Mouse (Mus musculus) left cerebral cortex, postnatal 36 days (tissue): ENCODE measurements around the gene Vmn1r174. TPM values are rescaled to one million over a fixed set of nuclear protein-coding genes. Genes with fewer than 3 reads are reported as not detected.
"Not testable (repeated sequence)": the region's sequence is repeated elsewhere in the genome, so short reads cannot be mapped to it uniquely, and the experiment has no call there.

Experiments used
- DNase-seq, 2 experiments: peaks; one replicate each; pipeline ENCODE4 v3.0.0; 2021 to 2022; ENCODE audit warnings: low spot score in 2 of 2, mixed read lengths in 1 of 2
- intact Hi-C: fragments of 180-260 bp; cut with DNase I; formaldehyde crosslinking; loops from one replicate; pipeline ENCODE4 v1.15.1; 2025
- total RNA-seq, 2 experiments: library from RNA; stranded (reverse); gene quantifications; 2 replicates each; pipeline ENCODE4 v1.2.3; 2021

Vmn1r174 gene
- total RNA-seq = not detected

DNA sequence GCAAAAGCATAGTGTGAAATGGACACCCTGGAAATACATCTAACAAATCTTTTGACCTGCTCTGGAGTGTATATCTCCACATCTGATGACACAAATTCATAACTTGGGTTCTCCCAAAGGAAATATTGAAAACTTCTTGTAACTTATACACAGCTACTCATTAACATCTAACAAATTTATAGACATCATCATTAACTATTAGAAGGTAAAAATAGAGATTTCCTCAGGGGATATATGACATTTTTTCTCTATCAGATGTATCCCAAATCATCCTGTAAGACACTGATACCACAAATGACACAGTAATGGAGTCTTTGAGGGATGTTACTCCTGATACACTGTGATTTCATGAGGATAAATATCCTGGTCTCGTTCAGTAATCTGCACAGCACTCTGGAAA, at the start of gene Vmn1r174:
Gene Vmn1r174 (plus strand): TSS at position 301 of the 400 bp plus-strand sequence.
- intact Hi-C loops, DNase-seq: not testable (repeated sequence)

DNA sequence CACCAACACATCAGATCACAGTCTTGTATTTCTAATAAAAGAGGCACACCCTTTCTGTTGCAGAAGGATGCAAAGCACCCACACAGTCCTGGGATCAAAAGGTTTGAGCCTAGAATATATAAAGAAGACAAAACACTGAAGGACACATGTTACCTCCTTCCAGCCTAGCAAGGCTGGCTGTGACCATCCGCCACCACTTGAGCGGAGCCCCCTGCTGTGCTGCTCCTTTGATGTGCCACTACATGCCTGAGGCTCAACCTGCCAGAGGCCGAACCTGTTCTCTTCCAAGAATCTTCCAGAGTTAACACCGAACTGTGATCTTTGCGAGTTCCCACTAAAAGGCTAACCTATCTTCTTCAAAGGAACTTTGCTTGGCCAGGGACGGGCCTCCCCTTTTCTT, 32.5 kb downstream of the Vmn1r174 start:
- intact Hi-C loops = no loop called here
- DNase-seq = no peak

DNA sequence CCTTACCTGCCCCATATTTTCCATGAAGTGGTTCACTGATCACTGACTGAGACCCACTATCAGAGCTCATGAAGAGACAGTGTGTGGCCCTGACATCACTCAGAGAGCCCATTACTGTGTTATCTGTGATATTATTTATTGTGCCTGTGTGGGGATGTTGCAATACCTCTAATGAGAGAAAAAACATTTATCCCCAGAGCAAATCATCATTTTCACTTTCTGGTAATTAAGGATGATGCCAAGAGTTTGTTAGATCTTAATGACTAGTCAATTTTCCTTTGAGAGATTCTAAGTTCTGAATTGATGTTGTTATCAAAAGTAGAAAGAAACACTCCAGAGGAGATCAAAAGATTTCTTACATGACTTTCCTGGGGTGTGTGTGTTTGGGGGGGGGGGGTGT, 58.5 kb downstream of the Vmn1r174 start, which contains the start of gene Vmn1r175:
Gene Vmn1r175 (minus strand): TSS at position 101 of the 400 bp plus-strand sequence.
- intact Hi-C loops, DNase-seq: not testable (repeated sequence)

Other genes with a start within 250 kb of the Vmn1r174 start
- gene Vmn1r167, start 245.1 kb upstream of the Vmn1r174 start, total RNA-seq = not detected
- not detected for gene Vmn1r168, start 212.5 kb upstream of the Vmn1r174 start, total RNA-seq
- not detected for gene Vmn1r169, start 176.7 kb upstream of the Vmn1r174 start, total RNA-seq
- gene Vmn1r170, start 146.1 kb upstream of the Vmn1r174 start, total RNA-seq = not detected
- not detected for gene Vmn1r171, start 121.5 kb upstream of the Vmn1r174 start, total RNA-seq
- gene Vmn1r172, start 94.0 kb upstream of the Vmn1r174 start, total RNA-seq = not detected
- gene Vmn1r173, start 51.6 kb upstream of the Vmn1r174 start, total RNA-seq = not detected
- gene Vmn1r175, start 58.4 kb downstream of the Vmn1r174 start, total RNA-seq = not detected
- gene Vmn1r176, start 85.1 kb downstream of the Vmn1r174 start, total RNA-seq = not detected
- not detected for gene Vmn1r177, start 114.2 kb downstream of the Vmn1r174 start, total RNA-seq
- not detected for gene Vmn1r178, start 139.7 kb downstream of the Vmn1r174 start, total RNA-seq
- gene Vmn1r179, start 174.7 kb downstream of the Vmn1r174 start, total RNA-seq = not detected
- gene Vmn1r180, start 198.4 kb downstream of the Vmn1r174 start, total RNA-seq = not detected
- gene Vmn1r181, start 222.3 kb downstream of the Vmn1r174 start, total RNA-seq = not detected
- not detected for gene V1rd19, start 249.4 kb downstream of the Vmn1r174 start, total RNA-seq